Mouse (Mus musculus) ES-E14 (cell line): ENCODE data around the gene Washc1. TPM values are rescaled to one million over a fixed set of nuclear protein-coding genes. Genes with fewer than 3 reads are reported as not detected.
"Not testable (repeated sequence)": the region's sequence is repeated elsewhere in the genome, so short reads cannot be mapped to it uniquely, and the experiment has no call there.

Experiments used
- DNase-seq: peaks from one replicate; pipeline ENCODE4 v3.0.0-alpha.2; 2013; ENCODE audit warnings: low read depth, low spot score
- H3K27ac ChIP-seq: 2 replicates; pipeline ENCODE4 v1.5.1; 2012; ENCODE audit warnings: low read depth, mild to moderate bottlenecking, low read length, moderate library complexity, mixed read lengths; ENCODE audit not compliant: poor library complexity, insufficient read depth, severe bottlenecking
- H3K36me3 ChIP-seq: 2 replicates; pipeline ENCODE4 v1.6.1; 2012; ENCODE audit warnings: mild to moderate bottlenecking, low read length, moderate library complexity, mixed read lengths; ENCODE audit not compliant: control insufficient read depth, poor library complexity, insufficient read depth, severe bottlenecking
- H3K4me1 ChIP-seq, 2 experiments: fragments of 150-350 bp in 1 of 2; sonication (generic) in 1 of 2; 2 replicates each; pipeline ENCODE4 v1.6.1; 2012; ENCODE audit warnings: low read length in 2 of 2, mild to moderate bottlenecking in 1 of 2, mixed read lengths in 1 of 2; ENCODE audit not compliant: control insufficient read depth in 2 of 2, insufficient read depth in 2 of 2, poor library complexity in 1 of 2
- H3K4me3 ChIP-seq, 2 experiments: fragments of 150-350 bp in 1 of 2; sonication (generic) in 1 of 2; 2 replicates each; pipeline ENCODE4 v1.5.1; 2012; ENCODE audit warnings: low read length in 2 of 2, low read depth in 1 of 2, mild to moderate bottlenecking in 1 of 2, mixed read lengths in 1 of 2; ENCODE audit not compliant: insufficient read depth in 1 of 2, poor library complexity in 1 of 2, severe bottlenecking in 1 of 2
- H3K9ac ChIP-seq: 2 replicates; pipeline ENCODE4 v1.6.1; 2012; ENCODE audit warnings: low read depth, mild to moderate bottlenecking, low read length, mixed read lengths; ENCODE audit not compliant: poor library complexity, insufficient read depth, severe bottlenecking
- H3K9me3 ChIP-seq: fragments of 150-350 bp; sonication (generic); 2 replicates; pipeline ENCODE4 v1.6.1; 2012; ENCODE audit warnings: low read depth, mild to moderate bottlenecking, low read length; ENCODE audit not compliant: control insufficient read depth, insufficient read depth
- CHD2 ChIP-seq: IDR thresholded peaks from 2 replicates; pipeline ENCODE4 v1.6.1; 2014; ENCODE audit warnings: mild to moderate bottlenecking, low read depth, low read length, inconsistent platforms
- HCFC1 ChIP-seq: IDR thresholded peaks from 2 replicates; pipeline ENCODE4 v1.6.1; 2012; ENCODE audit warnings: low read length, inconsistent platforms, borderline replicate concordance; ENCODE audit not compliant: insufficient read depth
- MAFK ChIP-seq: IDR thresholded peaks from 2 replicates; pipeline ENCODE4 v1.6.1; 2014; ENCODE audit warnings: mild to moderate bottlenecking, low read depth, low read length, inconsistent platforms; ENCODE audit not compliant: insufficient read depth
- ZC3H11A ChIP-seq: IDR thresholded peaks from 2 replicates; pipeline ENCODE4 v1.6.1; 2012; ENCODE audit warnings: low read depth, mild to moderate bottlenecking, inconsistent platforms, low read length, borderline replicate concordance
- ZNF384 ChIP-seq: IDR thresholded peaks from 2 replicates; pipeline ENCODE4 v1.6.1; 2012; ENCODE audit warnings: low read depth, low read length, inconsistent platforms
- in situ Hi-C, 2 experiments: fragments of 600-800 bp; cut with MboI; formaldehyde crosslinking; loops; one replicate each; pipeline ENCODE4 v1.15.1; 2025; ENCODE audit warnings: low sequenced_read_pairs in 2 of 2, inconsistent platforms in 1 of 2; ENCODE audit not compliant: unreplicated experiment in 2 of 2
- total RNA-seq: library from RNA; depleted of rRNA; stranded (reverse); fragments of 300-350 nt; gene quantifications from 2 replicates; pipeline ENCODE4 v1.2.3, GENCODE M21; 2012; rRNA removed

The Washc1 gene
- total RNA-seq, 1 experiment: 28.8 TPM

- no peak for DNase-seq
- H3K4me1 ChIP-seq: no peaks in the 10 kb centered on the region
These were observed 43.5 kb downstream of the Washc1 start for GRCm38 (mm10) chr17:66154876-66155275.

GRCm38 (mm10) chr17:66158271-66158670, 46.9 kb downstream of the Washc1 start:
- DNase-seq: no peak
- peaks cover 5% of the 10 kb centered on the region; the same call in 1 of the 2 replicates for H3K9me3 ChIP-seq

More at GRCm38 (mm10) chr17:66154876-66155275, 43.5 kb downstream of the Washc1 start:
- Histone ChIP-seq H3K9me3 (no peaks in the 10 kb centered on the region), H3K4me3 (no peak overlapping the region), H3K27ac (no peak overlapping the region), H3K9ac (no peak overlapping the region), H3K36me3 (peaks cover 15% of the 10 kb centered on the region)
- in situ Hi-C loops: loop anchor here in 1 of 2 experiments (10.0 kb wide), 1 partner anchor 340 kb away; no protein-coding TSS in a partner anchor
- TF ChIP-seq CHD2 (no peak), ZC3H11A (no peak), ZNF384 (no peak), HCFC1 (no peak), MAFK (no peak)

GRCm38 (mm10) chr17:66167141-66167540, 55.8 kb downstream of the Washc1 start:
- H3K4me3 ChIP-seq, H3K36me3 ChIP-seq, H3K4me1 ChIP-seq, H3K9ac ChIP-seq, in situ Hi-C loops, DNase-seq, H3K27ac ChIP-seq, H3K9me3 ChIP-seq: not testable (repeated sequence)

More at GRCm38 (mm10) chr17:66158271-66158670, 46.9 kb downstream of the Washc1 start:
- TF ChIP-seq CHD2: no peak
- TF ChIP-seq MAFK: no peak
- TF ChIP-seq ZNF384: no peak
- no peak for TF ChIP-seq HCFC1
- Histone ChIP-seq H3K27ac (no peak overlapping the region), H3K36me3 (no peaks in the 10 kb centered on the region), H3K9ac (no peak overlapping the region), H3K4me1 (no peaks in the 10 kb centered on the region), H3K4me3 (no peak overlapping the region)
- in situ Hi-C loops: loop anchor here in 1 of 2 experiments (10.0 kb wide), 1 partner anchor 337 kb away; no protein-coding TSS in a partner anchor

Other genes starting within 250 kb of the Washc1 start
- gene Ralbp1, start 225.7 kb upstream of the Washc1 start, total RNA-seq: 57.1 and 57.6 TPM in 2 replicates
- gene Twsg1, start 160.3 kb upstream of the Washc1 start, total RNA-seq: 34.2 and 56.2 TPM in 2 replicates
- gene Ankrd12, start 34.5 kb upstream of the Washc1 start, total RNA-seq: 8.3 and 9.5 TPM in 2 replicates
- gene Ndufv2, start 10.0 kb upstream of the Washc1 start, total RNA-seq: 77.4 and 115 TPM in 2 replicates
- gene Ddx11, start 12.0 kb downstream of the Washc1 start, total RNA-seq: 56.1 and 86.8 TPM in 2 replicates